Mouse (Mus musculus): ENCODE results near the gene Ptpa. TPM values are rescaled to one million over a fixed set of nuclear protein-coding genes. Genes with fewer than 3 reads are reported as not detected.

Ptpa gene
- polyA plus RNA-seq, 1 experiment: 132 TPM

GRCm38 (mm10) chr2:30450530-30450929 is 34.7 kb downstream of the Ptpa start:
- Histone ChIP-seq H3K4me1 (ENCODE audit: control insufficient read depth, insufficient read depth, low read length) (peaks cover 7% of the 10 kb centered on the region), H3K4me3 (ENCODE audit: insufficient read depth, low read depth, low read length) (no peak overlapping the region), H3K27ac (ENCODE audit: insufficient read depth, low read depth, low read length) (no peak overlapping the region), H3K36me3 (ENCODE audit: control insufficient read depth, insufficient read depth, low read length) (no peaks in the 10 kb centered on the region), H3K27me3 (replicated peaks; ENCODE audit: control insufficient read depth, insufficient read depth, low read length) (no peaks in the 10 kb centered on the region)
- peak; percentile 38 for TF ChIP-seq CTCF (conservative IDR thresholded peaks at IDR 0.05; ENCODE audit: insufficient read depth, insufficient read length, low read depth, low read length)
- no peak for TF ChIP-seq POLR2A (IDR thresholded peaks at IDR 0.05; ENCODE audit: low read depth, low read length)
- 84% methylated on average over 1 of the region's 1 CpGs for WGBS
- no peak for DNase-seq

- Histone ChIP-seq H3K36me3 (ENCODE audit: control insufficient read depth, insufficient read depth, low read length) (no peaks in the 10 kb centered on the region), H3K4me3 (ENCODE audit: insufficient read depth, low read depth, low read length) (no peak overlapping the region), H3K27ac (ENCODE audit: insufficient read depth, low read depth, low read length) (no peak overlapping the region), H3K27me3 (replicated peaks; ENCODE audit: control insufficient read depth, insufficient read depth, low read length) (no peaks in the 10 kb centered on the region), H3K4me1 (ENCODE audit: control insufficient read depth, insufficient read depth, low read length) (peaks cover 6% of the 10 kb centered on the region)
- no peak for DNase-seq
- 53% methylated on average over 3 of the region's 3 CpGs for WGBS
- TF ChIP-seq CTCF (conservative IDR thresholded peaks at IDR 0.05; ENCODE audit: insufficient read depth, insufficient read length, low read depth, low read length) (no peak), POLR2A (IDR thresholded peaks at IDR 0.05; ENCODE audit: low read depth, low read length) (no peak)
These were observed 35.7 kb downstream of the Ptpa start for GRCm38 (mm10) chr2:30451525-30451924.

- WGBS: 85% methylated on average over 3 of the region's 3 CpGs
- no peak overlapping the region for H3K4me3 ChIP-seq (ENCODE audit: insufficient read depth, low read depth, low read length)
- DNase-seq: no peak
- no peaks in the 10 kb centered on the region for H3K36me3 ChIP-seq (ENCODE audit: control insufficient read depth, insufficient read depth, low read length)
- H3K27ac ChIP-seq (ENCODE audit: insufficient read depth, low read depth, low read length): no peak overlapping the region
- no peaks in the 10 kb centered on the region for H3K27me3 ChIP-seq (replicated peaks; ENCODE audit: control insufficient read depth, insufficient read depth, low read length)
- H3K4me1 ChIP-seq (ENCODE audit: control insufficient read depth, insufficient read depth, low read length): peaks cover 21% of the 10 kb centered on the region
- TF ChIP-seq POLR2A (IDR thresholded peaks at IDR 0.05; ENCODE audit: low read depth, low read length) (no peak), CTCF (conservative IDR thresholded peaks at IDR 0.05; ENCODE audit: insufficient read depth, insufficient read length, low read depth, low read length) (no peak)
These were observed 37.7 kb downstream of the Ptpa start for GRCm38 (mm10) chr2:30453570-30453969.

- Histone ChIP-seq H3K27ac (ENCODE audit: insufficient read depth, low read depth, low read length) (no peak overlapping the region), H3K4me1 (ENCODE audit: control insufficient read depth, insufficient read depth, low read length) (peaks cover 28% of the 10 kb centered on the region), H3K4me3 (ENCODE audit: insufficient read depth, low read depth, low read length) (no peak overlapping the region), H3K36me3 (ENCODE audit: control insufficient read depth, insufficient read depth, low read length) (no peaks in the 10 kb centered on the region), H3K27me3 (replicated peaks; ENCODE audit: control insufficient read depth, insufficient read depth, low read length) (no peaks in the 10 kb centered on the region)
- no peak for DNase-seq
- TF ChIP-seq CTCF (conservative IDR thresholded peaks at IDR 0.05; ENCODE audit: insufficient read depth, insufficient read length, low read depth, low read length) (no peak), POLR2A (IDR thresholded peaks at IDR 0.05; ENCODE audit: low read depth, low read length) (no peak)
- 83% methylated on average over 5 of the region's 5 CpGs for WGBS
These were observed 38.7 kb downstream of the Ptpa start for GRCm38 (mm10) chr2:30454587-30454986.

- WGBS: 75% methylated on average over 13 of the region's 13 CpGs
- H3K27ac ChIP-seq (ENCODE audit: insufficient read depth, low read depth, low read length): no peak overlapping the region
- no peaks in the 10 kb centered on the region for H3K27me3 ChIP-seq (replicated peaks; ENCODE audit: control insufficient read depth, insufficient read depth, low read length)
These were observed 40.5 kb downstream of the Ptpa start for GRCm38 (mm10) chr2:30456104-30456980.

GRCm38 (mm10) chr2:30458349-30458748 is 42.5 kb downstream of the Ptpa start:
- no peak for TF ChIP-seq CTCF (conservative IDR thresholded peaks at IDR 0.05; ENCODE audit: insufficient read depth, insufficient read length, low read depth, low read length)
- no peak for TF ChIP-seq POLR2A (IDR thresholded peaks at IDR 0.05; ENCODE audit: low read depth, low read length)
- H3K4me1 ChIP-seq (ENCODE audit: control insufficient read depth, insufficient read depth, low read length): peaks cover 32% of the 10 kb centered on the region
- no peak overlapping the region for H3K4me3 ChIP-seq (ENCODE audit: insufficient read depth, low read depth, low read length)
- DNase-seq: peak; percentile 91
- no peaks in the 10 kb centered on the region for H3K36me3 ChIP-seq (ENCODE audit: control insufficient read depth, insufficient read depth, low read length)
- H3K27me3 ChIP-seq (replicated peaks; ENCODE audit: control insufficient read depth, insufficient read depth, low read length): no peaks in the 10 kb centered on the region
- WGBS: 24% methylated on average over 6 of the region's 6 CpGs
- H3K27ac ChIP-seq (ENCODE audit: insufficient read depth, low read depth, low read length): peak overlapping the region; percentile 88

More at GRCm38 (mm10) chr2:30456104-30456980, 40.5 kb downstream of the Ptpa start:
- H3K36me3 ChIP-seq (ENCODE audit: control insufficient read depth, insufficient read depth, low read length): no peaks in the 10 kb centered on the region
- no peak overlapping the region for H3K4me3 ChIP-seq (ENCODE audit: insufficient read depth, low read depth, low read length)
- DNase-seq: no peak
- H3K4me1 ChIP-seq (ENCODE audit: control insufficient read depth, insufficient read depth, low read length): peaks cover 28% of the 10 kb centered on the region
- TF ChIP-seq CTCF (conservative IDR thresholded peaks at IDR 0.05; ENCODE audit: insufficient read depth, insufficient read length, low read depth, low read length): no peak

- Histone ChIP-seq H3K4me3 (ENCODE audit: insufficient read depth, low read depth, low read length) (no peak overlapping the region), H3K27me3 (replicated peaks; ENCODE audit: control insufficient read depth, insufficient read depth, low read length) (no peaks in the 10 kb centered on the region), H3K36me3 (ENCODE audit: control insufficient read depth, insufficient read depth, low read length) (no peaks in the 10 kb centered on the region), H3K4me1 (ENCODE audit: control insufficient read depth, insufficient read depth, low read length) (peaks cover 38% of the 10 kb centered on the region), H3K27ac (ENCODE audit: insufficient read depth, low read depth, low read length) (peak overlapping the region; percentile 88; the same call in 1 of the 2 replicates)
- WGBS: 88% methylated on average over 6 of the region's 6 CpGs
- no peak for DNase-seq
- TF ChIP-seq POLR2A (IDR thresholded peaks at IDR 0.05; ENCODE audit: low read depth, low read length) (no peak), CTCF (conservative IDR thresholded peaks at IDR 0.05; ENCODE audit: insufficient read depth, insufficient read length, low read depth, low read length) (peak; percentile 31; the same call in 1 of the 2 replicates)
These were observed 43.4 kb downstream of the Ptpa start for GRCm38 (mm10) chr2:30459241-30459640.
